Mouse (Mus musculus): ENCODE results near the gene Mrpl47. TPM values are rescaled to one million over a fixed set of nuclear protein-coding genes. Genes with fewer than 3 reads are reported as not detected.

Mrpl47 gene
- polyA plus RNA-seq, 1 experiment = 0.82 TPM

DNA sequence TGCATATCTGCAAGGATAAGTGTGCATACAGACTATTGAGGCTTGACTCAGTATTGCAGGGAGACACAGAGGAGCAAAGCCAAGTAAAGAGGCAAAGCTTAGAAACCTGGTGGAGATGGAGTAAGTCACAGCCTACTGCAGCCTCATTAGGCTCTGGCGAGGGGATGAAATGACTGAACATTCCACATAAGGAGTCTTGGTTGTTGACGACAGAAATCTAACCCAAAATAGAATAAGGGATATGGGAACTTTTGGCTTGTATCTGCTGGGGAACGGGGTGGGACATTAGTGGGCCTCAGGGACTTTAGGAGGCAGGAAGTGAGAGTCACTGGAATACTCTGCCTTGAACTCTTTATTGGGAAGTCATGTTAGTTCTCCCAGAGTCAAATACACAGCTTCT is 52.8 kb downstream of the Mrpl47 start:
- no peak overlapping the region for H3K4me3 ChIP-seq (ENCODE audit: extremely low read depth, insufficient read depth, insufficient read length)
- DNase-seq (ENCODE audit: low read depth in 1 of 2, low spot score in 2 of 2) = no peak
- H3K27ac ChIP-seq (ENCODE audit: insufficient read depth, low read length) = no peak overlapping the region
- no peaks in the 10 kb centered on the region for H3K36me3 ChIP-seq (ENCODE audit: control insufficient read depth, insufficient read depth, low read length)
- H3K4me1 ChIP-seq (ENCODE audit: control insufficient read depth, insufficient read depth, insufficient read length) = no peaks in the 10 kb centered on the region
- 77% methylated on average over 3 of the region's 3 CpGs for WGBS
- TF ChIP-seq POLR2A (IDR thresholded peaks at IDR 0.05; ENCODE audit: low read depth, low read length) (no peak), CTCF (IDR thresholded peaks at IDR 0.05; ENCODE audit: extremely low read depth, insufficient read depth, insufficient read length, insufficient replicate concordance) (no peak)
- no peaks in the 10 kb centered on the region for H3K27me3 ChIP-seq (ENCODE audit: control insufficient read depth, insufficient read depth, low read length)

- Histone ChIP-seq H3K27me3 (ENCODE audit: control insufficient read depth, insufficient read depth, low read length) (no peaks in the 10 kb centered on the region), H3K4me1 (ENCODE audit: control insufficient read depth, insufficient read depth, insufficient read length) (no peaks in the 10 kb centered on the region), H3K36me3 (ENCODE audit: control insufficient read depth, insufficient read depth, low read length) (no peaks in the 10 kb centered on the region), H3K4me3 (ENCODE audit: extremely low read depth, insufficient read depth, insufficient read length) (no peak overlapping the region), H3K27ac (ENCODE audit: insufficient read depth, low read length) (no peak overlapping the region)
- TF ChIP-seq CTCF (IDR thresholded peaks at IDR 0.05; ENCODE audit: extremely low read depth, insufficient read depth, insufficient read length, insufficient replicate concordance) (no peak), POLR2A (IDR thresholded peaks at IDR 0.05; ENCODE audit: low read depth, low read length) (no peak)
- no peak for DNase-seq (ENCODE audit: low read depth in 1 of 2, low spot score in 2 of 2)
- WGBS = 76% methylated on average over 11 of the region's 12 CpGs
Measured at GRCm38 (mm10) chr3:32682910-32683531, 54.4 kb downstream of the Mrpl47 start.

GRCm38 (mm10) chr3:32676393-32676792 is 61.0 kb downstream of the Mrpl47 start:
- WGBS = 81% methylated on average over 6 of the region's 6 CpGs
- Histone ChIP-seq H3K4me1 (ENCODE audit: control insufficient read depth, insufficient read depth, insufficient read length) (no peaks in the 10 kb centered on the region), H3K4me3 (ENCODE audit: extremely low read depth, insufficient read depth, insufficient read length) (no peak overlapping the region), H3K27me3 (ENCODE audit: control insufficient read depth, insufficient read depth, low read length) (no peaks in the 10 kb centered on the region), H3K27ac (ENCODE audit: insufficient read depth, low read length) (no peak overlapping the region), H3K36me3 (ENCODE audit: control insufficient read depth, insufficient read depth, low read length) (no peaks in the 10 kb centered on the region)
- DNase-seq (ENCODE audit: low read depth in 1 of 2, low spot score in 2 of 2) = no peak
- no peak for TF ChIP-seq CTCF (IDR thresholded peaks at IDR 0.05; ENCODE audit: extremely low read depth, insufficient read depth, insufficient read length, insufficient replicate concordance)
- no peak for TF ChIP-seq POLR2A (IDR thresholded peaks at IDR 0.05; ENCODE audit: low read depth, low read length)

Other genes with a start within 250 kb of the Mrpl47 start
- 0.23 and 0.25 TPM in 2 replicates for gene Kcnmb3, start 245.4 kb downstream of the Mrpl47 start, polyA plus RNA-seq (2012; rRNA removed)
- 22.6 and 23.6 TPM in 2 replicates for gene Zfp639, start 227.3 kb downstream of the Mrpl47 start, polyA plus RNA-seq (2012; rRNA removed)
- gene Mfn1, start 208.1 kb downstream of the Mrpl47 start, polyA plus RNA-seq (2012; rRNA removed) = 3.1 and 3.4 TPM in 2 replicates
- 11.2 and 13.9 TPM in 2 replicates for gene Gnb4, start 121.0 kb downstream of the Mrpl47 start, polyA plus RNA-seq (2012; rRNA removed)
- 12.9 and 14.8 TPM in 2 replicates for gene Actl6a, start 31.3 kb downstream of the Mrpl47 start, polyA plus RNA-seq (2012; rRNA removed)
- 65.3 and 82.2 TPM in 2 replicates for gene Ndufb5, start 615 bp downstream of the Mrpl47 start, polyA plus RNA-seq (2012; rRNA removed)
- gene Usp13, start 79.9 kb upstream of the Mrpl47 start, polyA plus RNA-seq (2012; rRNA removed) = 0.08 and 0.12 TPM in 2 replicates